Mouse (Mus musculus) forelimb bud, embryonic 11.5 days (tissue): ENCODE results near the gene Ppp1r14a.
A peak's percentile ranks its signal among the peaks of the same experiment; 100 is the strongest.

Experiments used
- DNase-seq: peaks from one replicate; pipeline ENCODE4 v3.0.0-alpha.2; 2012; ENCODE audit warnings: low read depth, low spot score

Gene Ppp1r14a

GRCm38 (mm10) chr7:29279261-29279660 lies 9.8 kb upstream of the Ppp1r14a start:
- DNase-seq, result no peak

- no peak for DNase-seq
Measured at GRCm38 (mm10) chr7:29279924-29280323, 9.2 kb upstream of the Ppp1r14a start.

- no peak for DNase-seq
Measured at GRCm38 (mm10) chr7:29280801-29281200, 8.3 kb upstream of the Ppp1r14a start.

DNA sequence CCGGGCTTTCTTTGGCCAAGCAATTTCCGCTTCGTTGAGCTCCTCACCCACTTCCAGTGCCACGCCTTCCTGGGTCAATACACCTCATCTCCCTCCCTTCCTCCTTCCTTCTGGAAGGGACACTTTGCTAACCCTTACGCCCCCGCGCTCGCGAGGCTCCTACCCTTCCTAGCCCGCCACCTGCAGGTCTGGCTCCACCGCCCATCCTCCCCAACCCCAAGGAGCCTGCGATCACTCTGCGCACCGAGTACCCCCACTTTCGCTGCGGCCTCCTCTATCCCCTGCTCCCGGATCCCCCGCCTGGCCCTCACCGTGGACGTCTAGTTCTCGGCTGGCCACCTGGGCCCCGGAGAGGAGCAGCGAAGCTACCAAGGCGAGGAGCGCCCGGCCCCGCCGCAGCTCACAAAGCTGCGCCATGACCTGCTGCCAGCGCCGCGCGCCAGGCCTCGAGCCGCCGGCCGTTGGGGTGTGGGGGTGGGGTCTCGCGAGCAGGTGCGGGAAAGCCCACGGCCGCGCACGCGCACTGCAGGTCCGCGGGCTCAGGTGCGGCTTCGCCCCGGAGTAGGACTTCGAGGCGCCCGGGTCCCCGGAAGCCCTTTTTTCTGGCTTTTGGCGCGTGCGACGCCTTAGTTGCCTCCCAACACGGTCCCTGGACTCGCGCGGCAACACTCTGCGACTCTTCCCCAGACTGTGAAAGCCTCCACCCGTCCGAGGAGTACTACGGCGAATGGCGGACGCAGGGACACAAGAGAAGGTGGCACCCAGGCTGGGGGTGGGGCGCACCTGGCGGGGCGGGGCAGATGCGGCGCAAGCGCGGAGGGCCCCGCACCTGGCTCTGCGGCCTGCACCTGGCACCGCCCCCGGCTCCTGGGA lies 7.7 kb upstream of the Ppp1r14a start, which contains the start of gene Spint2:
Gene Spint2 (minus strand): TSS at position 712 of the 873 bp plus-strand sequence.
- no peak for DNase-seq

DNA sequence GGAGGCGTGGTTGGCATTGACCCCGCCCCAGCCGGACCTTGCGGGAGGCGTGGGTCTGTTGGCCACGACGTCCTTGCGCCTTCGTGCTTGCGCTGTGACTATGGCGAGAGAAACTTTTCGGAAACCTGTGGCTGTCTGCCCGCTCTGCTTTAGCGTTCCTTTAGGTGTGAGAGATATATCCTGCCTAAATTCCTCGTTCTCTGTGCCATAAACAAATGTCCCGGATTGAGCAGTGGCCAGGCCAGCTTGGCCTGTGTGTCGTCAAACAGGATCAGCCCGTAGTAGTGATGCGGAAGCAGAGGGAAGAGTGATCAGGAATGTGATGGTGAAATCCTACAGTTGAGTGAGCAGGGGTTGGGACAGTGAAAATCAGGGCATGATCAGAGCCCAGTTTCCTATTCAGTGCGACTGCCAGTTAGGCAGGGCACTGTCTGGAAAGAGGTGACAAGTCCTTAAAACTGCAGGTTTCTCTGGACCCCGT lies 7.0 kb upstream of the Ppp1r14a start:
- no peak for DNase-seq

DNA sequence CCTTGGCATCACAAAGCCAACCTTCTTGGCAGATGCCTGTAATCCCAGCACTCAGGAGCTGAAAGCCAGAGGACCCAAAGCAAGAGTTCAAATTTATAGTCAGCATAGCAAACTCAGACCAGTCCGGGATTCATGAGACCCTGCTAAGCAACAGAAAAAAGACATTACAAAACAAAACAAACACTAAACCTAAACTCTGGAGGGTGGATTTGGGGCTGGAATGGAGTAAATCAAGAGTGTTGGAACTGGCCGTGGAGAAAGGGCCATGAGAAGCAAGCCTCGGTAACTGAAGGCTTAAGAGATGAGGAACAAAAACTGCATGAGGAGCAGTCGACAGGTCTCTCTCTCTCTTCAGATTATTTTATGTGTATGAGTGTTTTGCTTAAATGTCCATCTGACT lies 5.2 kb upstream of the Ppp1r14a start:
- no peak for DNase-seq

DNA sequence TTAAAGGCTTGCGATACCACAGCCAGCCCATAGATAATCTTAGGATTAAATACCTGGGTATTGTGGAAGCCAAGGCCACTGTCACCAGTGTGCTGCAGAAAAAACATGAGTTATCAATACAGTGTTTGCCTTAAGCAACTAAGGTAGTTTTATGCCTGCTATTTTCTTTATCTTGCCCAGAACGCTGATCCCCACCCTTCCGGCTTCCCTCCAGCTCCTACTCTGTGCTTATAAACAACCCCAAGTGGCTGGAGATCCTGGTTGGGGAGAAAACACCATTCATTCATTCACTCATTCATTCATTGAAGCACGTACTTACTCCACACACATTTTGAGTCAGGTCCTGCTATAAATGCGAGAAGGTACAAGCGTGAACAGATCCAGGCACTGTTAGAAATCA lies 4.6 kb upstream of the Ppp1r14a start:
- DNase-seq, result no peak

DNA sequence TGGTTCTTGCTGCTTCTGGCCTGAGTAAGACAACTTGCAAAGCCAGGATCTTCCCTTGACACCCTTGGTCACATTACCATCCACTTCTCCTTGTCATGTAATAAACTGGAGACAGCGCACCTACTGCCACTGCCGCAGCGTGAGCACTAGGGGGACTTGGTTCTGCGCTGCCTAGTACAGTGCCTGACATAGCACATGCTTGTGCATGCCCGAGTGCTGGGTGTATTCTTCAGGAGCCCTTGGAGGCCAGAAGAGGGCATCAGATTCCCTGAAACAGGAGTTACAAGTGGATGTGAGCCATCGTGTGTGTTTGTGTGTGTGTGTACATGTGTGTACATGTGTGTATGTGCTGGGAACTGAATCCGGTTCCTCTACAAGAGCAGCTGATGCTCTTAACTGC lies 1.6 kb upstream of the Ppp1r14a start:
- no peak for DNase-seq

DNA sequence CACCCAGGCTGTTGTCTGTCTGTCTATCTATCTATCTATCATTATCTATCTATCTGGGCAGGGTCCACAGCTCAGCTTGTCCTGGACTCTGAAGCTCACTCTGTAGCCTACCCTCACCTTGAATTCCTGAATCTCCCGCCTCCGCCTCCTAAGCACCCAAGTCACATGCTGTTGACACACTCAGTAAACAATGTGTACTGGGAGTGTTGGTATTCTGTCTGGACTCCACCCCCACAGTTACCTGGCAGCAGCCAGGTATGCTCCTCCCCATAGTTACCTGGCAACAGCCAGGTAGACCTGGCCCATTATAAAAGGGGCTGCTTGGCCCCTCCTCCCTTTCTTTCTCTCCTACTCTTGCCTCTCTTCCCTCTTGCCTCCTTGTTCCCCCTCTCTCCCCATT lies 1.0 kb upstream of the Ppp1r14a start:
- no peak for DNase-seq

DNA sequence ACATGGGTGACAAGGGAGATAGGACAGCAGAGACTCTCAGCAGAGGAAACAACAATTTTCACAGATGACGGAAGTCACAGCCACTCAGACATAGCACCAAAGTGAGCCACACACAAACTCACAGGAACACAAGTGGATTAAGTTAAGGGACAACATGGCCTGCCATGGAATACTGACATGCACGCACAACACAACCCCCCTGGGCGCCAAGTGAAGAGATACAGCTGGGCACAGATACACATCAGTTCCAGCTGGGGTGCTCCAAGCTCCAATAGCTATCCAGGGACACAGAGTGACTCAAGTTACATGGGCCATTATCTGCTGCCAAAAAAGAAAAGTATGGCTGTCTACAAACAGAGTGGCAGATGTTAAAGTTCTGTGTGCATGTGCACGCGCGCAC lies 748 bp downstream of the Ppp1r14a start:
- no peak for DNase-seq

DNA sequence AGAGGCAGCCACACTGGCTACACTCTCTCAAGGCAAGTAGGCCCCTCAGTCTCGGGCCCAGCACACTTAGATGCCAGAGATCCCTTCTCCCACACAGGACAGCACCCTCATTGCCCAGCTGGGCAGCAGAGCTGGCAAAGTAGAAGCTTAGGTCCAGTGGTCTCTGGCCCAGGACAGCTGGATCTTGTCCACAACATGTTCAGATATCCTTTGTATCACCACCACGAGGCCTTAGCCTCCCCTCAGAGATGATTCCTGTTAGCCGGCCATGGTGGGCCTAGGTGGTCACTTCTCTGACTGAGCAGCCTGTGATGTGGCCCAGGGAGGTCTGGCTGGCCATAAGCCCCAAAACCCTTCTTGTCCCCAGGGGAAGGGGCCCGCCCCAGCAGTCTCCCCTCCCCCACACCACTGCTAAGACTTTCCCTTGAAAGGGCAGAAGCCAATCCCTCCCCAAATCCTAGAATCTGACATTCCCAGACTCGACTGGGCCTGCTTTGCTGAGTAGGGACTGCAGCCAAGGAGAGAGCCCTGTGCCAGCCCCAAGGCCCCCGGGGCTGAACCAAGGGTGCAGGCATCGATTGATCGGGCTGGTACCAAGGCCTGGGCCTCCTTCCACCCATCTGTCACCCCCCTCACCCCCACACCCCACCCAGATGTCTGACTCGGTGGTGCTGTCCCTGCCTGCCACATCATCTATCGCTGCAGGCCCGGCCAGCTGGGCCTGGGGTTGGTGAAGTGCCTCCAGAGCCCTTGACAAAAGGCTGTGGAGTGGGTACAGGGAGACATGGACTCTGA lies 1.8 kb downstream of the Ppp1r14a start:
- no peak for DNase-seq

- DNase-seq, result no peak
Measured at GRCm38 (mm10) chr7:29291616-29292457, 2.7 kb downstream of the Ppp1r14a start.

DNA sequence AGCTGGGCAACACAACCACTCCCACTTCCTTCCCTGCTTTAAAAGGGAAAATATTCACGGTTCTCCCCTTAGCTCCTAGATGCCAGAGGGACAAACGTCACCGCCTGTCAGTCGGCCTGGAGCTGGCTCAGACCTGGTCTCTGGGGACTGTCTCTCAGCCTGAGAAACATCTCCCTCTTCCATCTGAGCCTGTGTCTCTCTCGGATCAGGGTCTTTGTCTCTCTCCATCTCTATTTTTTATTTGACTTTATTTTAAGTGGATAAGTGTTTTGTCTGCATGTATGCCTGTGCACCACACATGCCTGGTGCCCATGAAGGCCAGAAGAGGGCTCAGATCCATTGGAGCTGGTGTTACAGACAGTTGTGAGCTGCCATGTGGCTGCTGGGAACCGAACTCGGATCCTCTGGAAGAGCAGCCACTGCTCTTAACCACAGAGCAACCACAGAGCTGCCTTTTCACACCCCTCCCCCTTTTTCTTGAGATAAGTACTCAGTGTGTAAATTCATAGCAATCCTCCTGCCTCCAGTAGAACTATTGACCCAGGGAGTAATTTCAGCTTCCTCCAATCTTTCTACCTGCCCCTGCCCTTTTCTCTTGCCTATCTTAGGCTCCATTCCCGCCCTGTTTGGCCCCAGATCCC lies 3.5 kb downstream of the Ppp1r14a start:
- no peak for DNase-seq

- no peak for DNase-seq
Measured at GRCm38 (mm10) chr7:29293131-29294065, 4.3 kb downstream of the Ppp1r14a start.

DNA sequence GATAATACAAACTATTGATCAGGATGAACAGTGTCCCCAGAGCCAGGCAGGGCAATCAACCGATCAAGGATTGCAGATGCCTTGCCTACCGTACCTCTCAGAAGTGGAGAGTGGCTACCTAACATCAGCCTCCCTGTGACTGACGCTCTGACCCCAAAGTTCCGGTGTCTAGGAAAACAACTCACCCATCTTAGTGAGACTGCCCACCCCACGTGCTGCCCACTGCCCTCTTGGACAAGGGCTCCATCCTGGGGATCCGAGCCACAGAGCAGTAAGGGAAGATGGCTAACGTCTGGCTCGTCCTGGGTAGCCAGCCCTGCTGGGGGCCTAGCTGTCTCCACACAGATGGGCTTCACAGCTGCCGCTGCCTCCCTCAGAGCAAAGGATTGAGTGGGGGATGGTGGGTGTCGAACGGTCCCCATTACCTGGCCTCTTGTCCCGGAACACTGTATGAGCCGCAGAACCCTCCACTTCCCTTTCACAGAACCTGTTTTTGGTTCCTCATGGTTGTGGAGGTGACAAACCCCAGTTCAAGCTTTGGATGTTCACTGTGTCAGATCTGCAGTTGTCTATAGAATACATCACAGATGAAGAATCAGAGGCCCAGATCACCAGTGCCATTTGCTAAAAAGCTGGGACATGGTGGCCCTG lies 5.1 kb downstream of the Ppp1r14a start:
- DNase-seq, result no peak

DNA sequence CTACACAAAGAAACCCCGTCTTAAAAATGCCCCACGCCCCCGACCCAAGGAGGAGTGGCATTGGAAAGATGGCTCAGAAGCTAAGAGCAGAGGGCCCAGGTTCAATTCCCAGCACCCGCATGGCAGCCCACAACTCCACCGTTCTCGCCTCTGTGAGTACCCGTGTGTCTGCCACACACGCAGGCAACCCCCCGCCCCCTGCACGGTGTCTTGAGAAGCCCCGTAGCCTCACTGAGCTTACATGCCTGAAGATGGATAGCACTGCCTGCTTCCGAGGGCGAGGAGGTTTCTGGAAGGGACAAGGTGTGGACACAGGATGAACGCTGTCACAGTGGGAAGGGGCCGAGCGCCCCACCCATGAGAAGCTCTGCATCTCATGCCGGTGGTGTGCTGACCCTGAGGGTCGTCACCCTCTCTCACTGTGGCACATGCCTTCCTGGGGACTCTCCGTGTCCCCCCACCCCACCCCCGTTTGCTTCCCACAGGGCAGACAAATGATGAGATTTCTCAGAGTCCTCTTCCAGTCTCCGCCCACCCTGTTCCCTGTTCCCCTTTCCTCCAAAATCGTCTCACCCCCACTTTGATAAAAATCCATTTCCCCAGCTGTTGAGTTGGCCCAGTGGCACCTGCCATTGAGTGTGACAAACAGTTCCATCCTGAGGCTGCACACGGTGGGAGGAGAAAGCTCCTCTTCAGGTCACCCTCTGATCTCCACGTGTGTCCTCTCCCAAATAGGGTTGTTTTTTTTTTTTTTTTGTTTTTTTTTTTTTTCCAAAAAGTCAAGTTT lies 6.9 kb downstream of the Ppp1r14a start:
- no peak for DNase-seq

- peak; percentile 84 for DNase-seq
Measured at GRCm38 (mm10) chr7:29296998-29297397, 7.9 kb downstream of the Ppp1r14a start.

DNA sequence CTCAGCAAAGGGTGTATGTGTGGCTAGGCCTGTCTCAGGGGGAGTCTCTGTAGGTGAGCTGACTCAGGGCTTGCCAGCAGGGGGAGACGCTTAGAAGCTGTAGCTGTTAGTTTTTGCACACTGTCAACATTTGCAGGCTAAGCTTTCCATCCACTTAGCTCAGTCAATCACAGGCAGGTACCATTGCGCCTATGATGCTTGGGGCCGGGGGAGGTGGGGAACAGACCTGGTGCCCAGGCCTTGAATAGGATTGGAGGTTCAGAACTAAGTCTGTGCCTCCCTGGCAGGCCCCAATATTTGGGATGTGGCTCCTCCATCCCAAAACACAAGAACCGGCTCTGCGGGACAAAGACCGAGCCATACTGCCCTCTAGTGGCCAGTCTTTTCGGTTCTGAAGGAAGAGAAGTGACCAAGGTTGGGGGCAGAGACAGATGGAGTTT lies 12.0 kb downstream of the Ppp1r14a start:
- DNase-seq, result peak; percentile 86

GRCm38 (mm10) chr7:29302641-29303040 lies 13.5 kb downstream of the Ppp1r14a start:
- no peak for DNase-seq
